Mouse (Mus musculus) retina, embryonic 14.5 days (tissue): ENCODE measurements around the gene Cabp5.
"Not testable (repeated sequence)": the region's sequence is repeated elsewhere in the genome, so short reads cannot be mapped to it uniquely, and the experiment has no call there.

Experiments used
- DNase-seq: peaks from one replicate; pipeline ENCODE4 v3.0.0-alpha.2; 2015; ENCODE audit warnings: low spot score

Gene Cabp5

GRCm38 (mm10) chr7:13397832-13398231 is at the start of gene Cabp5:
TSS of gene Cabp5 (plus strand) at chr7:13398132.
- DNase-seq: no peak

DNA sequence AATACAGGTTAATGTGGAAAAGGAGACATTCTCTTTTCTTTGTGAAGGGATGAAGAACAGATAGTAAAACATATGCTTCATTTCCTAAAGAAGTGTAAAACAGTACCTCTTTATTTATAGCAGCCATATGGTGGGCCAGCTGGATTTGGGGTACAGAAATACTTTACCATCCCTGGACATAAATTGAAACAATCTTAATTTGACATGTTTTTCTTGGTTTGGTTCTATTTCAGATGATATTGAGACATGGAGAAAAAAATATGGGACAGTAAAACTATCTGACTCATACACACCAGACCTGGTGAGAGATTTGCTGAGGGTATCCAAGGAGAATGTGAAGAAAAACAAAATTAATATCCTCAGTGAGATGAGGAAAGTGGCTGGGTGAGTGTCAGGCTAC is 42.0 kb upstream of the Cabp5 start:
- no peak for DNase-seq

DNA sequence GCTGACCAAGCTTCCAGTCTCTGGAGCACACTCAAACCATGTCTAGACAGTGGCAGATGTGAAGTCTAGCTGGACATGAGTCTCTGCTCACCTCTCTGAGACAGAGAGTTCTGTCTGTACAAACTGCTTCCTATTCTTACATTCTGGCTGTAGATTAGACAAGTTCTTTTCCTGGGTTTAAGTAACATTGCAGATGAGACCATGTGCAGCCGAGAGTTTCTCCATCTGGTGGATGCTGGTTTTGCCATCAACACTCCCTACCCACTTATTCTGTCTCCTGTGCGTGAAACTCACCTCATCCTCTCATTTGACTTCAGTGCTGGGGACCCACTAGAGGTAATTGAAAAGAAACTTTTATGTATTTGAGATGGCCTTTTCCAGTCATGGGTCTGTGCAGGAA is 17.3 kb upstream of the Cabp5 start:
- DNase-seq: no peak

DNA sequence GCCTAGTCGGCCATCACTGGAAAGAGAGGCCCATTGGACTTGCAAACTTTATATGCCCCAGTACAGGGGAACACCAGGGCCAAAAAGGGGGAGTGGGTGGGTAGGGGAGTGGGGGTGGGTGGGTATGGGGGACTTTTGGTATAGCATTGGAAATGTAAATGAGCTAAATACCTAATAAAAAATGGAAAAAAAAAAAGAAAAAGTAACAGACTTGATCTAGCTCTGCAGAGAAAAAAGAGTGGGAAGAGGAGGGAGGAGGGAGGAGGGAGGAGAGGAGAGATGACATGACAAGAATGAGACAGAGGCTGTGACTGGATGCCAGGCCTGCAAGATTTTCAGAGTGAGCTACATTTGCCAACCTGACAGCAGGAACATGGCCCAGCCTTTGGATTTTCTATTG is 52.6 kb downstream of the Cabp5 start, which contains the start of gene Bsph1:
Gene Bsph1, plus strand, starts transcription at position 301 of the 400 bp plus-strand sequence.
- DNase-seq: not testable (repeated sequence)
